Mouse (Mus musculus): ENCODE results near the gene Myh3.
"Not testable (repeated sequence)": the region's sequence is repeated elsewhere in the genome, so short reads cannot be mapped to it uniquely, and the experiment has no call there.

The Myh3 gene

DNA sequence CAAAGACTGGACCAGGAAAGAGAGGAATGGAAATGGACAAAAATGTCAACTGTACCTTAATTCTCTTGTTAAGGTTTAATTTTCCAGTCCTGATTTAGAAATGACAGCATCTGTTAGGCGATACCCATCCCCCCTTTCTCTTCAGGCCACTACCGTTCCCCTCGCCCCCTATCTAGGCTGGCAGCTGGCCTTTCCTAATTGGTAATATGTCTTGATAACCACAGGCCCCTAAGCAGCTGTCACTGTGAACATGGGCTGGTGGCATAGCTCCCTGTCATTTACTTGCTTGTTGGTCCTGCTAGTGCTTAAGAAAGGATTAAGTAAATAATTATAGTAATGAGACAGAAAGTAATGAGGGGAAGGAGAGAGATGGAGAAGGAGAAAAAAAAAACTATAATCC is 665 bp upstream of the Myh3 start:
- no peak for DNase-seq (ENCODE audit: low read depth)

GRCm38 (mm10) chr11:67078888-67079287 is 788 bp downstream of the Myh3 start:
- DNase-seq (ENCODE audit: low read depth): no peak

- DNase-seq (ENCODE audit: low read depth): no peak
Measured at GRCm38 (mm10) chr11:67079740-67080139, 1.6 kb downstream of the Myh3 start.

GRCm38 (mm10) chr11:67080168-67080567 is 2.1 kb downstream of the Myh3 start:
- peak; percentile 63 for DNase-seq (ENCODE audit: low read depth)

DNA sequence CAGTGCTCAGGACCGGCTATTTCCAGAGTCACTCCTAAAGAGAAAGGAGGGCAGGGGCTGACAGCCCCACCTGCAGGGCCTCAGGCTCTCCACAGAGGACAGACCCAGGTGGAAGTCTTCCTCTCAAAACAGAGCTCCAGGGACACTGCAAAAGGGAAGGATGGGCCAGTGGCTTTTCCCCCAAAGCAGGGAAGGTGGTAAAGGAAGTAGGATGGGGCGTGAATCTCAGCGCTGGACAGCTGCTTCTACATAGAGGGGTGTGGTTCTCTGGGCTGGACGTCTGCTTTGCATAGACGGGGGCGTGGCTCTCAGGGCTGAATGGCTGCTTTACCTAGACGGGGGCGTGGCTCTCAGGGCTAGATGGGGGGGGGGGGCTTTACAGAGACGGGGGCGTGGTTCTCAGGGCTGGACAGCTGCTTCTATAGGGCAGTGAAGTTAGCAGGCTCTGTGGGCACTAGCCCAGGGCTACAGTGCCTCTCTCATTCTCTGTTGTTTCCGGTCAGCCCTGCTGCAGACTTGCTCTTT is 3.1 kb downstream of the Myh3 start:
- DNase-seq (ENCODE audit: low read depth): no peak

DNA sequence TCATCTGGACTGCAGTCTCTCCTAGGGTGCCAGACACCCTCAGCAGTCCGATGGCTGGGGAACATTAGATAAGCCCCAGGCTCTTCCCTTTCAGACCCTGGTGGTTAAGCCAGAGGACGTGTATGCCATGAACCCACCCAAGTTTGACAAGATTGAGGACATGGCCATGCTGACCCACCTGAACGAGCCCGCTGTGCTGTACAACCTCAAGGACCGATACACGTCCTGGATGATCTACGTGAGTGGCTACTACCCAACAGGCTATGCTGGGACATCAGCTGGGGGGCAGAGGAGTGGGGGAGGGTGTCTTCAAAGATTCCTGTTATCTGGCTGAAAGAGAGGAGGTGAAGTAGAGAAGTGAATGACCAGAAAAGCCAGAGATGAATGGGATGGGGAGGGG is 4.1 kb downstream of the Myh3 start:
- DNase-seq (ENCODE audit: low read depth): no peak

- no peak for DNase-seq (ENCODE audit: low read depth)
Measured at GRCm38 (mm10) chr11:67082793-67083192, 4.7 kb downstream of the Myh3 start.

GRCm38 (mm10) chr11:67083239-67083638 is 5.1 kb downstream of the Myh3 start:
- no peak for DNase-seq (ENCODE audit: low read depth)

- DNase-seq (ENCODE audit: low read depth): no peak
Measured at GRCm38 (mm10) chr11:67083712-67084340, 5.7 kb downstream of the Myh3 start.

GRCm38 (mm10) chr11:67085489-67085888 is 7.4 kb downstream of the Myh3 start:
- peak; percentile 85 for DNase-seq (ENCODE audit: low read depth)

GRCm38 (mm10) chr11:67086467-67087164 is 8.5 kb downstream of the Myh3 start:
- DNase-seq (ENCODE audit: low read depth): no peak

GRCm38 (mm10) chr11:67087225-67087624 is 9.1 kb downstream of the Myh3 start:
- no peak for DNase-seq (ENCODE audit: low read depth)

GRCm38 (mm10) chr11:67092354-67092753 is 14.3 kb downstream of the Myh3 start:
- not testable (repeated sequence) for DNase-seq (ENCODE audit: low read depth)

DNA sequence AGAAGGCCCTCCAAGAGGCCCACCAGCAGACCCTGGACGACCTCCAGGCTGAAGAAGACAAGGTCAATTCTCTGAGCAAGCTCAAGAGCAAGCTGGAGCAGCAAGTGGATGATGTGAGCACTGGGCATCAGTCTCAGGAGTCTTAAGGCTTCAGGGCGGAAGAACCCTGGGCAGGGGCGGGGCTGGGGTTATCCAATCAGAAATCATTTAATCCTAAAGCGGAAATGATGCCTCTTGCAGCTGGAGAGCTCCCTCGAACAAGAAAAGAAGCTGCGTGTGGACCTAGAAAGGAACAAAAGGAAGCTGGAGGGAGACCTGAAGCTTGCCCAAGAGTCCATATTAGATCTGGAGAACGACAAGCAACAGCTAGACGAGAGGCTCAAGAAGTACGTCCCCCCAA is 15.1 kb downstream of the Myh3 start:
- DNase-seq (ENCODE audit: low read depth): no peak

GRCm38 (mm10) chr11:67093652-67094051 is 15.6 kb downstream of the Myh3 start:
- DNase-seq (ENCODE audit: low read depth): no peak

DNA sequence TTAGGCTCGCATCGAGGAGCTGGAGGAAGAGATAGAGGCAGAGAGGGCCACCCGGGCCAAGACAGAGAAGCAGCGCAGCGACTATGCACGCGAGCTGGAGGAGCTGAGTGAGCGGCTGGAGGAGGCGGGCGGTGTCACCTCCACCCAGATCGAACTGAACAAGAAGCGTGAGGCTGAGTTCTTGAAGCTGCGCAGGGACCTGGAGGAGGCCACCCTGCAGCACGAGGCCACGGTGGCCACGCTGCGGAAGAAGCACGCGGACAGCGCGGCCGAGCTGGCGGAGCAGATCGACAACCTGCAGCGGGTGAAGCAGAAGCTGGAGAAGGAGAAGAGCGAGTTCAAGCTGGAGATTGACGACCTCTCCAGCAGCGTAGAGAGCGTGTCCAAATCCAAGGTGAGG is 16.4 kb downstream of the Myh3 start:
- DNase-seq (ENCODE audit: low read depth): no peak

GRCm38 (mm10) chr11:67097709-67098108 is 19.6 kb downstream of the Myh3 start:
- no peak for DNase-seq (ENCODE audit: low read depth)

DNA sequence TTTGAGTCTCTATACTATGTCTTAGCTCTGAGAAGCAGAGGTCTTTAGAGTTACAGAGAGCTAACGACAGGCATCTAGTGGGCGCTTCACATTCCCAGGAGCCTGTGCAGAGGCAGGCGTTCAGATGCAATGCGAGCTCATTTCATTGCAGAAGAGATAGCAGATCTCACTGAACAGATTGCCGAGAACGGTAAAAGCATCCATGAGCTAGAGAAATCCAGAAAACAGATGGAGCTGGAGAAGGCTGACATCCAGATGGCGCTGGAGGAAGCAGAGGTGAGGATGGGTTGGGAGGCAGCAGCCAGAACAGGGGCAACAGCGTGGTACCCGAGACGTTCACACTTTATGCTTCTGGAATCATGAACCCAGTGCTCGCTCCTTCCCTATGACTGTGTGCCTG is 20.3 kb downstream of the Myh3 start:
- DNase-seq (ENCODE audit: low read depth): no peak

DNA sequence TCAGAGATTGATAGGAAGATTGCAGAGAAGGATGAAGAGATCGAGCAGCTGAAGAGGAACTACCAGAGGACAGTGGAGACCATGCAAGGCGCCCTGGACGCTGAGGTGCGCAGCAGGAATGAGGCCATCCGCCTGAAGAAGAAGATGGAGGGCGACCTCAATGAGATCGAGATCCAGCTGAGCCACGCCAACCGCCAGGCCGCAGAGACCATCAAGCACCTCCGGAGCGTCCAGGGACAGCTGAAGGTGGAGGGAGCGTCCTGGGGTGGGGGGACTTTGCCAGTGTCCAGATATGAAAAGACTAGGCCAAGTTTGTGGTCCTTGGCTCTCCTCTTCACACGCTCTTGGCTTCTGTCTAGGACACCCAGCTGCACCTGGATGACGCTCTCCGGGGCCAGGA is 21.1 kb downstream of the Myh3 start:
- no peak for DNase-seq (ENCODE audit: low read depth)

GRCm38 (mm10) chr11:67100169-67100568 is 22.1 kb downstream of the Myh3 start:
- DNase-seq (ENCODE audit: low read depth): peak; percentile 50

- DNase-seq (ENCODE audit: low read depth): peak; percentile 67
Measured at GRCm38 (mm10) chr11:67101713-67102112, 23.6 kb downstream of the Myh3 start.

- DNase-seq (ENCODE audit: low read depth): no peak
Measured at GRCm38 (mm10) chr11:67103256-67103655, 25.2 kb downstream of the Myh3 start.

DNA sequence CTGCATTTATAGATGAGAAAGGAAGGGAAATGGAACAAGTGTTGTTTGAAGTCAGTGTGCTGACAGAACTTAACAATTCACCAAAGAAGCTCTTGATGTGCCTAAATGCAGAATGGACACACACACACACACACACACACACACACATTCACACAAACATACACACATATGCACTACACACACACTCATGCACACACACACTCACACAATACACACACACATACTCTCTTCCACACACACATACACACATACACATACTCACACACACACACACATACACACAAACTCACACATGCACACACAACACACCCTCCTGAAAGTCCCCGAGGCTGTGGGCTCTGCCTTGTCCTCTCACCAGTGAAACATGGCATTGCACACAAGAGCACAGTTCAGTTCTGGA is 26.1 kb downstream of the Myh3 start:
- no peak for DNase-seq (ENCODE audit: low read depth)

- no peak for DNase-seq (ENCODE audit: low read depth)
Measured at GRCm38 (mm10) chr11:67104714-67105113, 26.6 kb downstream of the Myh3 start.

Measured in naive thymus-derived CD4-positive, alpha-beta T cell, adult 2 months (primary cell).